Mouse (Mus musculus): Measurements from ENCODE around the gene Krtap5-1.
"Not testable (repeated sequence)": the region's sequence is repeated elsewhere in the genome, so short reads cannot be mapped to it uniquely, and the experiment has no call there.

DNA sequence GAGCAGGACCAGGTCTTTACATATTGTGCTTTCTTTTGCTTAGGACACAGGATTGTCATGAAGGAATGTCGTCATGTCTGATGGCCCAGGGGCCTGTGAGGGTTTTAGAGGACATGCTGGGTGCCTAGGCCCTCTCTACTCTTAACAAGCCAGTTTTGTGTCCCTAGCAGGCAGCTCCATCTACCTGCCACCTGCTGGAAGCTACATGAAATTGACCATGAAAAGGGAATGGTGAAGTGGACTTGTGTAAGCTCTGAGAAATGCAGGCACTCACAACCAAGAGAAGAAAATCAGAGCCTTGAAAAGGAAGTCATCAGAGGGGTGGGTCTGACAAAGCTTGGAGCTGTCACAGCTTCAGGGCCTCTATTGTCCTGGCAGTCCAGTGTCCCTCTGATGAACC, 17.6 kb downstream of the Krtap5-1 start:
- not testable (repeated sequence) for TF ChIP-seq CTCF (IDR thresholded peaks at IDR 0.05; ENCODE audit: borderline replicate concordance, insufficient read depth, low read length); POLR2A (IDR thresholded peaks at IDR 0.05; ENCODE audit: low read depth, low read length)

Data from embryonic fibroblast, embryonic 13.5 days (primary cell).